Mouse (Mus musculus): ENCODE data around the gene Prkrip1. TPM values are rescaled to one million over a fixed set of nuclear protein-coding genes. Genes with fewer than 3 reads are reported as not detected.
"Not testable (repeated sequence)": the region's sequence is repeated elsewhere in the genome, so short reads cannot be mapped to it uniquely, and the experiment has no call there.

The Prkrip1 gene
- polyA plus RNA-seq, 1 experiment from 2014 or later, result 74.0 TPM

- Histone ChIP-seq H3K27me3 (no peaks in the 10 kb centered on the region), H3K4me2 (no peak overlapping the region), H3K27ac (no peak overlapping the region), H3K4me1 (peaks cover 8% of the 10 kb centered on the region), H3K4me3 (no peak overlapping the region), H3K36me3 (ENCODE audit: poor library complexity, severe bottlenecking) (peaks cover 55% of the 10 kb centered on the region), H3K9me3 (replicated peaks) (no peaks in the 10 kb centered on the region), H3K9ac (no peak overlapping the region)
- no peak for ATAC-seq
- 76% methylated on average over 4 of the region's 4 CpGs for WGBS
These were observed 31.7 kb upstream of the Prkrip1 start for GRCm38 (mm10) chr5:136230348-136231035.

GRCm38 (mm10) chr5:136226246-136226876 lies 27.6 kb upstream of the Prkrip1 start:
- H3K4me2 ChIP-seq, result no peak overlapping the region
- H3K27me3 ChIP-seq, result no peaks in the 10 kb centered on the region
- no peak overlapping the region for H3K4me3 ChIP-seq
- H3K9me3 ChIP-seq (replicated peaks), result no peaks in the 10 kb centered on the region
- no peak overlapping the region for H3K9ac ChIP-seq
- 76% methylated on average over 7 of the region's 7 CpGs for WGBS
- ATAC-seq, result no peak
- no peaks in the 10 kb centered on the region for H3K4me1 ChIP-seq
- no peak overlapping the region for H3K27ac ChIP-seq
- H3K36me3 ChIP-seq (ENCODE audit: poor library complexity, severe bottlenecking), result peaks cover 87% of the 10 kb centered on the region

- no peak for ATAC-seq
- Histone ChIP-seq H3K27ac (no peak overlapping the region), H3K27me3 (no peaks in the 10 kb centered on the region), H3K9me3 (replicated peaks) (0 out of 2 replicates have a peak, but pooled peaks cover 3% of the 10 kb centered on the region), H3K4me3 (no peak overlapping the region), H3K9ac (no peak overlapping the region), H3K4me2 (no peak overlapping the region), H3K36me3 (ENCODE audit: poor library complexity, severe bottlenecking) (peaks cover 56% of the 10 kb centered on the region), H3K4me1 (no peaks in the 10 kb centered on the region)
- 87% methylated on average over 12 of the region's 12 CpGs for WGBS
These were observed 19.8 kb upstream of the Prkrip1 start for GRCm38 (mm10) chr5:136218585-136218984.

DNA sequence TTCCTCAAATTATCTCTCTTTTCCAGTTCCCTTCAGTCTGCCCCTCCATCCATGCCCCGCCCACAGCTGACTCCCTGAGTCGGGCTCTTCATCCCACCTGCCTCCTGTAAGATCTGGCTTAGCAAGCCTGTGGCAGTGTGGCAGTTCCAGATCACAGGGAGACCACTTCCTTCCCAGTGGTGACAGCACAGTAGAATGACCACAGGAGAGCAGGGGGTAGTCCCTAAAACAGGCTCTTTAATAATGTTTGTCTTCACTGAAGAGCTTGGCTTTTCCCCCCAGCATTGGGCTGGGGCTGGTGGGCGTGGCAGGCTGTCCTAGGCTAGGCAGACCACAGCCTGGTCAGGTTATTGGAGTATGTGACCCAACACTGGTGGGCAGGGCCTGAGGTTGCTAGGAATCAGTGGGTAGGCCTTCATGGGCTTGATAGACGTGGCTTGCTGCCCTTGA lies 19.2 kb upstream of the Prkrip1 start:
- H3K4me1 ChIP-seq, result no peaks in the 10 kb centered on the region
- H3K9ac ChIP-seq, result no peak overlapping the region
- H3K9me3 ChIP-seq (replicated peaks), result 0 out of 2 replicates have a peak, but pooled peaks cover 3% of the 10 kb centered on the region
- H3K4me3 ChIP-seq, result no peak overlapping the region
- 82% methylated on average over 4 of the region's 4 CpGs for WGBS
- H3K27me3 ChIP-seq, result no peaks in the 10 kb centered on the region
- no peak for ATAC-seq
- H3K36me3 ChIP-seq (ENCODE audit: poor library complexity, severe bottlenecking), result peaks cover 49% of the 10 kb centered on the region
- H3K4me2 ChIP-seq, result no peak overlapping the region
- no peak overlapping the region for H3K27ac ChIP-seq

DNA sequence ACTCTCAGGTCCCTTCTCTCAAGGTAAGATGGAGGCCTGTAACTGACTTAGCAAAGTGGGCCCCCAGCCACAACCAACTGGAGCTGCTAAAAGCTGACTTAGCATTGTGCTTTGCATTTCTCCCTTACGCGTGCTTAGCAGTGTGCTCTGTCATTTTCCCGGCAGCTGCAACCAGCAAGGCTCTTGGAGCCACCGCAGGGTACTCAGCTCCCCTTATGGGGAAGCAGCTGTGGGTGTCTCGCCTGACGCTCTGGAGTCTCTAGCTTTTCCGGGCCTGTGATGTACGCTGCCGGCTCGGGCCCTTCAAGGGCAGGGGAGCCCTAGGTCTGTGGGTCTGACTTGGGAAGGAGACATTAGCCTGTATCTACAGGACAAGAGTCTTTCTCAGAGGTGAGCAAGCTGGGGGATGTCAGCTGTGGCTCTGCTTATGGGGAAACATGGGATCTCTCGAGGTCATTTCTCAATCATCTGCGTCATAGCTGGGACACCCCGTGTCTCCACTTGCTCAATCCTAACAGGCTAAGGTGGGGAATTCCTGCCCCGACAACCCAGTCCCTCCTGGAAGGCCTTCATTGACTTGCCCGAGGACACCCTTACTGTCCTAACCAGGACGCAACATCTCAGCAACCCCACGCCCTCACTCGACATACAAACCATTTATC lies 18.4 kb upstream of the Prkrip1 start:
- Histone ChIP-seq H3K27me3 (no peaks in the 10 kb centered on the region), H3K4me2 (no peak overlapping the region), H3K4me1 (no peaks in the 10 kb centered on the region), H3K9me3 (replicated peaks) (0 out of 2 replicates have a peak, but pooled peaks cover 3% of the 10 kb centered on the region), H3K4me3 (no peak overlapping the region), H3K27ac (no peak overlapping the region), H3K9ac (no peak overlapping the region), H3K36me3 (ENCODE audit: poor library complexity, severe bottlenecking) (peaks cover 42% of the 10 kb centered on the region)
- WGBS, result 89% methylated on average over 18 of the region's 18 CpGs
- no peak for ATAC-seq

DNA sequence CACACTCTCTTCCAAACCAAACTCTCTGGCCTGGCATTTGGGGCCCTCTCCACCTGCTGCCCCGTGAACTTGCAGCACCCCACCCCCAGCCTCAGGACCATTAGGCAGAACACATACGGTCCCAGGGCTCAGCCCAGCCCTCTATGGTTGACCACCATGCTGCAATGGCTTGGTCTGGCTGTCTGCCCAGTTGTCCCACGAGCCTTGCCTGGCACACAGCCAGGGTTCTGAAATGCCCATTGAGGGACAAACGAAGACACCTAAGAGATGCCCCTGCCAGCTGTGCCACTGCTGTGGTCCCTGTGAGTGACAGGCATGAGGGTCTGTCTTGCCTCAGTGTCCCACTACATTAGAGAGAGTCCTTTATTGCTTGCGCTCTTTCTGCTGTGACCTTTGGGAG lies 17.2 kb upstream of the Prkrip1 start:
- Histone ChIP-seq H3K27me3 (no peaks in the 10 kb centered on the region), H3K9ac (no peak overlapping the region), H3K4me3 (no peak overlapping the region), H3K4me2 (no peak overlapping the region), H3K9me3 (replicated peaks) (0 out of 2 replicates have a peak, but pooled peaks cover 3% of the 10 kb centered on the region), H3K4me1 (no peaks in the 10 kb centered on the region), H3K36me3 (ENCODE audit: poor library complexity, severe bottlenecking) (peaks cover 31% of the 10 kb centered on the region), H3K27ac (no peak overlapping the region)
- no peak for ATAC-seq
- WGBS, result 53% methylated on average over 5 of the region's 5 CpGs

DNA sequence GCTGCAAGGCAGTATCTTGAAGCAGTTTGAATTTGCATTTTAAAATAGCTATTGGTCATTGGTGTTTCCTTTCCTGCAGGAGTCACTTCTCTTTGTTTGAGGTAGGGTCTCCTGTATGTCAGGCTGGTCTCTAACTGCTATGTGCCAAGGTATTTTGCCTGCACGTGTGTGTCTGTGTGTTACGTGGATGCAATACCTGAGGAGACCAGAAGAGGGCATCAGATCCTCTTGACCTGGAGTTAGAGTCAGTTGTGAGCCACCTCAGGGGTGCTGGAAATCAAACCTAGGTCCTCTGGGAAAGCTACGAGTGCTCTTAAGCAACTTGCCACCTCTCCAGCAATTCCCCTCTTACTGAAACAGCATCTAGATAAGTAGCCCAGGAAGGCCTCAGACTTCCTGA lies 16.4 kb upstream of the Prkrip1 start:
- 88% methylated on average over 3 of the region's 3 CpGs for WGBS
- no peaks in the 10 kb centered on the region for H3K27me3 ChIP-seq
- H3K9me3 ChIP-seq (replicated peaks), result 0 out of 2 replicates have a peak, but pooled peaks cover 3% of the 10 kb centered on the region
- H3K4me3 ChIP-seq, result no peak overlapping the region
- H3K36me3 ChIP-seq (ENCODE audit: poor library complexity, severe bottlenecking), result peaks cover 23% of the 10 kb centered on the region
- no peak overlapping the region for H3K9ac ChIP-seq
- H3K4me1 ChIP-seq, result no peaks in the 10 kb centered on the region
- no peak overlapping the region for H3K4me2 ChIP-seq
- ATAC-seq, result no peak
- no peak overlapping the region for H3K27ac ChIP-seq

DNA sequence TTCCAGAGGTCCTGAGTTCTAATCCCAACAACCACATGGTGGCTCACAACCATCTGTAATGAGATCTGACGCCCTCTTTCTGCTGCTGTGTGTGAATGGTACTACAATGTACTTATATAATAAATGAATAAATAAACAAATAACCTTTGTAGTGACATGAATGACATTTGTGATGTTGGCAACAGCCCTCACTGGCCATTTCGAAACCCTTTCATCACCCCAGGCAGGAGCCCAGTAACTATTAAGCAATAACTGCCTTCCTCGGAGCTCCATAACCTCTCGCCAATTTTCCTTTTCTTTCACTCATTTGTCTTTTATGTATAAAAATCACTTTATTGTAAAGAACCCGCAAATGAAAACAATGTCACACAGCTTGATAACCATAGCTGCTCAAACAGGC lies 15.0 kb upstream of the Prkrip1 start:
- peaks cover 10% of the 10 kb centered on the region for H3K36me3 ChIP-seq (ENCODE audit: poor library complexity, severe bottlenecking)
- H3K27ac ChIP-seq, result no peak overlapping the region
- H3K9ac ChIP-seq, result no peak overlapping the region
- H3K4me1 ChIP-seq, result no peaks in the 10 kb centered on the region
- H3K4me3 ChIP-seq, result no peak overlapping the region
- ATAC-seq, result no peak
- H3K9me3 ChIP-seq (replicated peaks), result 0 out of 2 replicates have a peak, but pooled peaks cover 3% of the 10 kb centered on the region
- H3K27me3 ChIP-seq, result no peaks in the 10 kb centered on the region
- WGBS, result 79% methylated on average over 5 of the region's 5 CpGs
- no peak overlapping the region for H3K4me2 ChIP-seq

- ATAC-seq, result no peak
- no peak overlapping the region for H3K4me2 ChIP-seq
- H3K9me3 ChIP-seq (replicated peaks), result 0 out of 2 replicates have a peak, but pooled peaks cover 3% of the 10 kb centered on the region
- 0 out of 2 replicates have a peak, but pooled peaks cover under 1% of the 10 kb centered on the region for H3K36me3 ChIP-seq (ENCODE audit: poor library complexity, severe bottlenecking)
- H3K9ac ChIP-seq, result no peak overlapping the region
- WGBS, result 94% methylated on average over 11 of the region's 11 CpGs
- no peaks in the 10 kb centered on the region for H3K27me3 ChIP-seq
- no peak overlapping the region for H3K27ac ChIP-seq
- H3K4me1 ChIP-seq, result no peaks in the 10 kb centered on the region
- no peak overlapping the region for H3K4me3 ChIP-seq
These were observed 14.0 kb upstream of the Prkrip1 start for GRCm38 (mm10) chr5:136212716-136213115.

- WGBS, result 92% methylated on average over 14 of the region's 14 CpGs
- not testable (repeated sequence) for H3K9me3 ChIP-seq (replicated peaks); H3K4me1 ChIP-seq; ATAC-seq; H3K27ac ChIP-seq; H3K4me2 ChIP-seq; H3K36me3 ChIP-seq (ENCODE audit: poor library complexity, severe bottlenecking); H3K27me3 ChIP-seq; H3K4me3 ChIP-seq; H3K9ac ChIP-seq
These were observed 12.8 kb upstream of the Prkrip1 start for GRCm38 (mm10) chr5:136211341-136212102.

- no peak overlapping the region for H3K27ac ChIP-seq
- H3K27me3 ChIP-seq, result no peaks in the 10 kb centered on the region
- H3K4me2 ChIP-seq, result no peak overlapping the region
- H3K4me3 ChIP-seq, result no peak overlapping the region
- H3K9ac ChIP-seq, result no peak overlapping the region
- no peaks in the 10 kb centered on the region for H3K4me1 ChIP-seq
- H3K36me3 ChIP-seq (ENCODE audit: poor library complexity, severe bottlenecking), result no peaks in the 10 kb centered on the region
- no peak for ATAC-seq
- WGBS, result 70% methylated on average over 5 of the region's 5 CpGs
- H3K9me3 ChIP-seq (replicated peaks), result 0 out of 2 replicates have a peak, but pooled peaks cover 3% of the 10 kb centered on the region
These were observed 11.8 kb upstream of the Prkrip1 start for GRCm38 (mm10) chr5:136210549-136210948.
